Mouse (Mus musculus): ENCODE data around the gene Plcb4. TPM values are rescaled to one million over a fixed set of nuclear protein-coding genes. Genes with fewer than 3 reads are reported as not detected.

Gene Plcb4
- polyA plus RNA-seq, 1 experiment from 2014 or later: 26.0 TPM

- peak overlapping the region; percentile 66 for H3K9ac ChIP-seq
- peak overlapping the region; percentile 33 for H3K4me3 ChIP-seq
- ATAC-seq (ENCODE audit: extremely low read depth, insufficient number of reproducible peaks, low FRiP score, low TSS enrichment): no peak
- WGBS: 14% methylated on average over 16 of the region's 16 CpGs
- peaks cover 37% of the 10 kb centered on the region for H3K4me1 ChIP-seq
- no peaks in the 10 kb centered on the region for H3K27me3 ChIP-seq (replicated peaks)
- H3K9me3 ChIP-seq: no peaks in the 10 kb centered on the region
- H3K4me2 ChIP-seq: peak overlapping the region; percentile 66
- H3K27ac ChIP-seq (replicated peaks): peak overlapping the region; percentile 36
- no peaks in the 10 kb centered on the region for H3K36me3 ChIP-seq
Observed at GRCm38 (mm10) chr2:135717232-135718134, 58.7 kb downstream of the Plcb4 start.

GRCm38 (mm10) chr2:135722109-135722508 lies 63.3 kb downstream of the Plcb4 start:
- no peak for ATAC-seq (ENCODE audit: extremely low read depth, insufficient number of reproducible peaks, low FRiP score, low TSS enrichment)
- Histone ChIP-seq H3K4me3 (no peak overlapping the region), H3K4me2 (no peak overlapping the region), H3K9me3 (no peaks in the 10 kb centered on the region), H3K27ac (replicated peaks) (no peak overlapping the region), H3K4me1 (peaks cover 38% of the 10 kb centered on the region), H3K27me3 (replicated peaks) (no peaks in the 10 kb centered on the region), H3K9ac (no peak overlapping the region), H3K36me3 (no peaks in the 10 kb centered on the region)
- 53% methylated on average over 5 of the region's 5 CpGs for WGBS

DNA sequence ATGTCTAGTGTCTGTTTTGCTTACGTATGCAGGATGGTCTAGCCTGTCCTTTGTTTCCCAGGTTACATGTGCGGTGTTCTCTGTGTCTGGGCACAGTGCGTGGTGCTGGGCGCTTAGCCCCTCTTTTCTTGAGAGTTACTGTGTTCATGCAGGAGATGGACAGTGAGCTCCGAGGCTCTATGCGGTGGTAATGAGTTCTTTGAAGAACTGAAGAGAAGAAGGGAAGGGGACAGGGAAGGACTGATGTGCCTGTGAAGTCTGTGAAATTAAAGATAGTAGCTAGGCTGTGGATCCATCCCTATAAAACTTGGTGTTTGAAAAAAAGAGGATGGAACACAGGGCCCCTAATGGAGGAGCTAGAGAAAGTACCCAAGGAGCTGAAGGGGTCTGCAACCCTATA lies 64.6 kb downstream of the Plcb4 start:
- WGBS: 88% methylated on average over 6 of the region's 6 CpGs
- H3K9me3 ChIP-seq: no peaks in the 10 kb centered on the region
- no peak for ATAC-seq (ENCODE audit: extremely low read depth, insufficient number of reproducible peaks, low FRiP score, low TSS enrichment)

DNA sequence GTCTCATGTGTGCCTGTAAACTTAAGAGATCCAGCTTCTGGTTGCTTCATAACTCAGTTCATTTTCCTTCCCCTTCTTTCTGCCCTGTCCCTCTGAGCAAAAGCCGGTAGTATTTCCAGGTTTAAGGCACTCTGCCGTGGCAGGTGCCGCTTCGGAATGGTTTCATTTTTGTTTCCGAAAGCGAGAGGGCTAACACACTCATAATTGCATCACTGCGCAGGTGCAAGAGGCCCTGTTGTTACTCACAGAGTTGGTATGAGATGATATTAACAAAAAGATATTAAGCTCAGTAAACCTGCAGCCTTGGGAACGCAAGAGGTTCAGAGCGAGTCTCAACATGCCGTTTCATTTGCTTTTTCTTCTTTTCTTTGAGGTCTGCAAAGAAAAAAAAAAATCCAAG lies 65.7 kb downstream of the Plcb4 start:
- no peaks in the 10 kb centered on the region for H3K27me3 ChIP-seq (replicated peaks)
- H3K9ac ChIP-seq: no peak overlapping the region
- 86% methylated on average over 10 of the region's 10 CpGs for WGBS
- H3K4me2 ChIP-seq: no peak overlapping the region
- H3K4me1 ChIP-seq: peaks cover 35% of the 10 kb centered on the region
- H3K36me3 ChIP-seq: no peaks in the 10 kb centered on the region
- no peak overlapping the region for H3K4me3 ChIP-seq
- no peaks in the 10 kb centered on the region for H3K9me3 ChIP-seq
- no peak overlapping the region for H3K27ac ChIP-seq (replicated peaks)
- ATAC-seq (ENCODE audit: extremely low read depth, insufficient number of reproducible peaks, low FRiP score, low TSS enrichment): no peak

More for the DNA sequence above, 64.6 kb downstream of the Plcb4 start:
- no peaks in the 10 kb centered on the region for H3K36me3 ChIP-seq
- no peak overlapping the region for H3K27ac ChIP-seq (replicated peaks)
- H3K4me2 ChIP-seq: no peak overlapping the region
- no peak overlapping the region for H3K4me3 ChIP-seq
- no peak overlapping the region for H3K9ac ChIP-seq
- H3K4me1 ChIP-seq: peaks cover 35% of the 10 kb centered on the region
- H3K27me3 ChIP-seq (replicated peaks): no peaks in the 10 kb centered on the region

GRCm38 (mm10) chr2:135725362-135725761 lies 66.6 kb downstream of the Plcb4 start:
- H3K4me2 ChIP-seq: no peak overlapping the region
- no peak for ATAC-seq (ENCODE audit: extremely low read depth, insufficient number of reproducible peaks, low FRiP score, low TSS enrichment)
- H3K4me3 ChIP-seq: no peak overlapping the region
- 55% methylated on average over 4 of the region's 4 CpGs for WGBS
- peaks cover 35% of the 10 kb centered on the region for H3K4me1 ChIP-seq
- no peaks in the 10 kb centered on the region for H3K36me3 ChIP-seq
- H3K27ac ChIP-seq (replicated peaks): 0 out of 2 replicates have a peak overlapping the region, but pooled peaks have one; percentile 3
- no peak overlapping the region for H3K9ac ChIP-seq
- H3K9me3 ChIP-seq: no peaks in the 10 kb centered on the region
- H3K27me3 ChIP-seq (replicated peaks): no peaks in the 10 kb centered on the region

DNA sequence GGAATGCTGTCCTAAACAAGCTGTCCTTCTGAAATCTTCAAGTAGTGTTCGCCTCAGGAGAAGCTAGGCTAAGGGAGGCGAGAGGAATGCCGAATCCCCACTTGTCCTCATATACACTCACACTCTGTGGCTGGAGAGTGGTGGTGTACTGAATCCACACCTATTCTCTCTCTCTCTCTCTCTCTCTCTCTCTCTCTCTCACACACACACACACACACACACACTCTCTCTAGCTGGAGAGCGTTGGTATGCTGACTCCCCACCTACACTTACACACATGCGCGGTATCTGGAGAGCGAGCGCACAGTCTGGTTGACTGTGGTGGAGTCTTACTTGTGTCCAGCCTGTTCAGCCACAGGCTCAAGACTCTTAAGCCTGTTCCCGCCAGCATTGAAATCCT lies 68.3 kb downstream of the Plcb4 start:
- WGBS: 58% methylated on average over 9 of the region's 9 CpGs
- H3K27me3 ChIP-seq (replicated peaks): no peaks in the 10 kb centered on the region
- 0 out of 2 replicates have a peak overlapping the region, but pooled peaks have one; percentile 6 for H3K27ac ChIP-seq (replicated peaks)
- H3K36me3 ChIP-seq: no peaks in the 10 kb centered on the region
- ATAC-seq (ENCODE audit: extremely low read depth, insufficient number of reproducible peaks, low FRiP score, low TSS enrichment): no peak
- H3K9me3 ChIP-seq: no peaks in the 10 kb centered on the region
- no peak overlapping the region for H3K4me2 ChIP-seq
- H3K4me3 ChIP-seq: no peak overlapping the region
- peaks cover 42% of the 10 kb centered on the region for H3K4me1 ChIP-seq
- no peak overlapping the region for H3K9ac ChIP-seq

- no peak overlapping the region for H3K4me3 ChIP-seq
- H3K9ac ChIP-seq: no peak overlapping the region
- WGBS: 86% methylated on average over 4 of the region's 4 CpGs
- ATAC-seq (ENCODE audit: extremely low read depth, insufficient number of reproducible peaks, low FRiP score, low TSS enrichment): no peak
- no peaks in the 10 kb centered on the region for H3K36me3 ChIP-seq
- H3K27ac ChIP-seq (replicated peaks): 0 out of 2 replicates have a peak overlapping the region, but pooled peaks have one; percentile 6
- H3K27me3 ChIP-seq (replicated peaks): no peaks in the 10 kb centered on the region
- no peak overlapping the region for H3K4me2 ChIP-seq
- no peaks in the 10 kb centered on the region for H3K9me3 ChIP-seq
- H3K4me1 ChIP-seq: peaks cover 42% of the 10 kb centered on the region
Observed at GRCm38 (mm10) chr2:135727925-135728324, 69.1 kb downstream of the Plcb4 start.

DNA sequence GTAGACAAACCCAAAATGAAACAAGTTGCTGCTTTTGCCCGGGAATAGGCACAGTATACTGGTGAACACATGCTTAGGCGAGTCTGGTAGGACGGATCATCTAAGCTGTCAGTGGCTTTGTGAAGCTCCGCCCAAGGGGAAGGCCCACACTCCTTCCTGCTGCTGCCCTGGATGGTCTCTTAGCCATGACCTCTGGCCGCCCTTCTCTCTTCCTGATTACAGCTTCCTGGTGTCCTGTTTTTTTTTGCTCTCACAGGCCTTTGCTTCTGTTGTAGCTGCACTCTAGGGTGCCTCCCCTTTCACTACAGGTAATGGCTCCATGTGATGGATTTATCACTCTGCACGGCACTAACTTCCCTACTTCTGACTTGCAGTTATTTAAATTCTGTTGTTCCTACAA lies 72.8 kb downstream of the Plcb4 start:
- H3K4me1 ChIP-seq: peaks cover 49% of the 10 kb centered on the region
- peak overlapping the region; percentile 68 for H3K27ac ChIP-seq (replicated peaks)
- H3K4me2 ChIP-seq: 0 out of 2 replicates have a peak overlapping the region, but pooled peaks have one; percentile 2
- H3K9me3 ChIP-seq: no peaks in the 10 kb centered on the region
- H3K4me3 ChIP-seq: no peak overlapping the region
- no peaks in the 10 kb centered on the region for H3K27me3 ChIP-seq (replicated peaks)
- WGBS: 37% methylated on average over 6 of the region's 6 CpGs
- ATAC-seq (ENCODE audit: extremely low read depth, insufficient number of reproducible peaks, low FRiP score, low TSS enrichment): no peak
- no peaks in the 10 kb centered on the region for H3K36me3 ChIP-seq
- H3K9ac ChIP-seq: no peak overlapping the region

GRCm38 (mm10) chr2:135732651-135733050 lies 73.8 kb downstream of the Plcb4 start:
- WGBS: 62% methylated on average over 4 of the region's 4 CpGs
- Histone ChIP-seq H3K9ac (no peak overlapping the region), H3K27ac (replicated peaks) (no peak overlapping the region), H3K36me3 (no peaks in the 10 kb centered on the region), H3K4me2 (no peak overlapping the region), H3K4me1 (peaks cover 48% of the 10 kb centered on the region), H3K4me3 (no peak overlapping the region), H3K27me3 (replicated peaks) (no peaks in the 10 kb centered on the region), H3K9me3 (no peaks in the 10 kb centered on the region)
- no peak for ATAC-seq (ENCODE audit: extremely low read depth, insufficient number of reproducible peaks, low FRiP score, low TSS enrichment)

GRCm38 (mm10) chr2:135733926-135734510 lies 75.2 kb downstream of the Plcb4 start:
- Histone ChIP-seq H3K27ac (replicated peaks) (no peak overlapping the region), H3K27me3 (replicated peaks) (no peaks in the 10 kb centered on the region), H3K9me3 (no peaks in the 10 kb centered on the region), H3K4me3 (no peak overlapping the region), H3K9ac (no peak overlapping the region), H3K4me1 (peaks cover 51% of the 10 kb centered on the region), H3K4me2 (no peak overlapping the region), H3K36me3 (no peaks in the 10 kb centered on the region)
- no peak for ATAC-seq (ENCODE audit: extremely low read depth, insufficient number of reproducible peaks, low FRiP score, low TSS enrichment)
- WGBS: 56% methylated on average over 10 of the region's 10 CpGs

- no peak for ATAC-seq (ENCODE audit: extremely low read depth, insufficient number of reproducible peaks, low FRiP score, low TSS enrichment)
- H3K9ac ChIP-seq: no peak overlapping the region
- H3K27ac ChIP-seq (replicated peaks): 0 out of 2 replicates have a peak overlapping the region, but pooled peaks have one; percentile 1
- no peaks in the 10 kb centered on the region for H3K36me3 ChIP-seq
- H3K27me3 ChIP-seq (replicated peaks): no peaks in the 10 kb centered on the region
- H3K4me2 ChIP-seq: no peak overlapping the region
- H3K4me3 ChIP-seq: no peak overlapping the region
- peaks cover 40% of the 10 kb centered on the region for H3K4me1 ChIP-seq
- no peaks in the 10 kb centered on the region for H3K9me3 ChIP-seq
- WGBS: 53% methylated on average over 9 of the region's 9 CpGs
Observed at GRCm38 (mm10) chr2:135737506-135737905, 78.7 kb downstream of the Plcb4 start.
